Mouse (Mus musculus) T-helper 2 cell (primary cell): ENCODE measurements around the gene Heatr5a.

Experiments used
- in situ Hi-C: fragments of 300-600 bp; cut with MboI, MseI; formaldehyde crosslinking; loops from one replicate; pipeline ENCODE4 v1.15.1; 2025; ENCODE audit warnings: high pct_unique_total_duplicates

Gene Heatr5a

DNA sequence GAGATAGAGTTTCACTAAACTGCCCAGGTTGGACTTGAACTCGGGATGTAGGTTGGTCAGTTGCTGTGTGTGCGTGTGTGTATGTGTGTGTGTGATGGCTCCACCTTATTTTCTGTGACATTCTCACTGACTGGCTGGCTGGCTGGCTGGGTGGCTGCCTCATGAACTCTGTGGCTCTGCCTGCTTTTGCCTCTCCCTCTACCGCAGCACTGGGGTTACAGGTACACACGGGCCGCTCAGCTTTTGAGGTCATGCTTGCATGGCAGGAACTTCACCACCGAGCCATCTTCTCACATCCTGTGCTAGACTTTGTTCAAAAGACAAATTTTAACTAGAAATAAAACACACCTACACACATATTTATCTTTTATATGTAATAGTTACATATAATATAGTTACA is 84.8 kb downstream of the Heatr5a start:
- in situ Hi-C loops = no loop called here

DNA sequence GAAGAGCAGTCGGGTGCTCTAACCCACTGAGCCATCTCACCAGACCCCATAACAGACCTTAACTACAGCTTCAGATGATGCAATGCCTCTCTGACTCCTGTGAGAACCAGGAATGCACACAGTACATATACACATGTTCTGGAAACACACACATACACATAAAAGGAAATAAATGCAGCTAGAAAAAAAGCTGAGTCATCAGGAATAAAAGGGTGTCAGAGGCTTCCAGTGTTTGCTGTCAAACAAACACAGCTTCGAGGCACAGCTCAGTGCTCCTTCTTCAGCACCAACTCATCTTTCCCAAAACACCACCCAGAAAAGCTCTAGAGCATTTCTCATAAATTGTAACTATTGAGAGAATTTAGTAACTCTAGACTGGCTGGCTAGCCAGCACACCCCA is 86.3 kb downstream of the Heatr5a start:
- in situ Hi-C loops = no loop called here

DNA sequence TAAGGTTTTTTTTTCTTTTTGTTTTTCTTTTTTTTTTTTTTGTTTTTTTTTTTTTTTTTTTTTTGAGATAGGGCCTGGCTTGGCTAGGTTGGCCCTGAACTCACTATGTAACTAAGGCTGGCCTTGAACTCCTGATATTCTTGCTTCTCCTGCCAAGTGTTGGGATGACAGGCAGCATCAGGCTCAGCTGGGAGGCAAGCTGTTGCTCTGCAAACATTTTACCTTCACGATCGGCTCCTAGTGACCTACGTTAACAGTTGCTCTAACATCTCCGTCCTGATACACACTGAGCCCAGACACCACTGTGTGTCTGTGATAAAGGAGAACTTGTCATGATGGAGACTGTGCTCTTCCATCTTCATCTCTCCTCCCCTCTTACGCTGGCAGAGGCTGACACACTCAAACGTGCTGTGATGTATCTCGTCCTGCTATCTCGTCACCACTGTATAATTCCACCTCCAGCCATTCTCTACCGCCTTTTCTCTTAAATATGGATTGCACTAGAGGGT is 87.8 kb downstream of the Heatr5a start:
- in situ Hi-C loops = no loop called here

DNA sequence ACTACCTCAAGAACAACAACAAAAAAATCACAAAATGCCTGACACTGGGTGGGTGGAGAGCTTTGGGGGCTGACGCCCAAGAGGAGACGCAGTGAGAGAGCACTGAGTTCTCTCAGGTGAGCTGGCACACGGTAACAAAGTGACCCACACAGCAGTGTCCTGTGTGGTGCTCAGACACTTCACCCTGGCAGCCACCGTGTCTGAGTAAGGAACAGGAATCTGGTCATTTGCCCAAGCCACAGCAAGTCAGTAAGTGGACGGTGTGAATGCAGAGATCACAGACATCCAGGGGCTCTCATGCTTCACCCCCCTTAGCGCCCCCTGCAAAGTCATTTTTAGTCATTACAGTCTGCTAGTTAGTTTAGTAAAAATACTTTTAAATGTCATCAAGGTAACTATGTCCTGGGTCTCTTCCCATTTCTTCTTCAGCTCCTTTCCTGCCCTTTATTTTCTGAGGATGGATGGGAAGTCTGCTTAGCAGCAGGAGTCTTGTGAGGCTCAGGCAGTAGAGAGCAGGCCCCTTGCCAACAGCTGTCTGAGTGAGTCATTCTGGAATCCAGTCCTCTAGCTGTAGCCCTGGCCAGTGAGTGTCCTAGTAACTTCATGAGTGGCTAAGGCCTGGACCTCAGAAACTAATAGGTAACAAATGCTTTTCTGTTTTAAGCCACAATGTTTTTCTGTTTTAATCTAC is 88.4 kb downstream of the Heatr5a start:
- in situ Hi-C loops = no loop called here

DNA sequence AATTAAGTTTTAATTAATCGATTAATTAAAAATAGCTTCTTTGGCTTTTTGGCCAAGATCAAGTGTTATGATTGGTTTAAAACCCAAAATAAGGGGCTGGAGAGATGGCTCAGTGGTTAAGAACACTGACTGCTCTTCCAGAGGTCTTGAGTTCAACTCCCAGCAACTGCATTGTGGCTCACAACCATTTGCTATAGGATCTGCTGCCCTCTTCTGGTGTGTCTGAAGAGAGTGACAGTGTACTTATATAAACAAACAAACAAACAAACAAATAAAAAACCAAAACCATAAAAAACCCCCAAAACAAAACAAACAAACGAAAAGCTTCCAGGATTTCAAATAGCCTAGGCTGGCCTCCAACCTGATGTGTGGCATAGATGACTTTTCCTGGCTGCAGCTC is 89.3 kb downstream of the Heatr5a start:
- in situ Hi-C loops = no loop called here

DNA sequence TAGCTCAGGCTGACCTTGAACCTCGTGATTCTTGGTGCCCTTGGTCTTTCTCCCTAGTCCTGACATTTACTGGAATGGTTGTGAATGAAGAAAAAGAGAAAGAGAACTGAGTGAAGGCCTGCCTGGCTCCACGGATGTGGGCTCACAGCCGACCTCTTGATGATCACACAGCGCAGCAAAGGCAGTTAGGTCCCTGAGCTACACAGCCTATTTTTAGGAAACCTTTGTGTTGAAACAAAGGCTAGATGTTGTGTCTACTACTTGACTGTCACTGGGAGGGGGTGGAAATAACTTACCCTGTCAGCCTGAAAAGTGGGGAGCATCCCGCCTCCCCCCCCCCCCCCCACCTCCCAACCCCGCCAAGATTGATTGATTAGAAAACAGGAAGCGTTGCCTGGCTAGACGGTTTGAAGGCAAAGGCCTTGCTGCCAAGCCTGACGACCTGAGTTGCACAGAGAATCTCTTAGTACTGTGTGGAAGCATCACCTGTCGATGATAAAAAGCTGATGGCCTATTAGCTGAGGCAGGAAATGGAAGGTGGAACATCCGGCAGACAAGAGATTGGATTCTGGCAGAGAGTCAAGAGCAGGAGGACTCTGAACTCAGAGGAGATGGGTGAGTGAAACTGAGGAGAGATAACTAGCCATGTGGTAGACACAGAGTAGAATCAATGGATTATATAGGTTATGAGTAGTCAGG is 99.5 kb downstream of the Heatr5a start:
- in situ Hi-C loops = no loop called here

DNA sequence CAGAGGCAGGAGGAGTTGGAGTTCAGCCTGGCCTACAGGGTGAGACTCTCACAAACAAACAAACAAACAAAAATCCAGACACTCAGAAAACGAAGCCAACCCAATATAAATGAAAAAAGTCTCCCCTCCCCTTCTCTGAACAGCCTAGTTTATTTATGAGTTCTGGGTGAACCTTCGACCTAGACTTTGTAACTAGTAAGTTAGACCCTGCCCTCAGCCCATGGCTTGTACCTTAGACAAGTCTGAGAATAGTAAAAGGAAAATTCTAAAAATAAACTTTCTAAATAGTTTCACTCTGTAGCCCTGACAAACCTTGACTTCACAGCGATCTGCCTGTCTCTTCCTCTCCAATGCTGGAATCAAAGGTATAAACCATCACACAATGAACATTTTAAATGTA is 101.6 kb downstream of the Heatr5a start:
- in situ Hi-C loops = no loop called here

DNA sequence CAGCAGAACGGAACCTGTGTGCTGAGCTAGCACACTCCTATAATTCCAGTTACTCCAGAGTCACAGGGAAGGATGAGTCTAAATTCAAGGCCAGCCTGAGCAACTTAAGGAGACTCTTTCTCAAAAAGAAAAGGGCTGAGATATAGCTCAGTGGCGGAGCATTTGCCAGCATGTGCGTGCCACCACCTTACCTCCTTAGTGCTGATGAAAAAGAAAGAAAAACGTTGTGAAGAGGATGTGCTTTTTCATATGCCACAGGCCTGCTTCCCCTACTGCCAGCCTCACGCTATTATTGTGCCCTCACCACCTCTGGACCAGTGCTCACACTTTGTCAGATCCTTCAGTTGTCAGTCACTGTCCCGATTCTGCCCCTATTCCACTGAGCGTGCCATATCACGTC is 104.0 kb downstream of the Heatr5a start:
- in situ Hi-C loops = no loop called here

DNA sequence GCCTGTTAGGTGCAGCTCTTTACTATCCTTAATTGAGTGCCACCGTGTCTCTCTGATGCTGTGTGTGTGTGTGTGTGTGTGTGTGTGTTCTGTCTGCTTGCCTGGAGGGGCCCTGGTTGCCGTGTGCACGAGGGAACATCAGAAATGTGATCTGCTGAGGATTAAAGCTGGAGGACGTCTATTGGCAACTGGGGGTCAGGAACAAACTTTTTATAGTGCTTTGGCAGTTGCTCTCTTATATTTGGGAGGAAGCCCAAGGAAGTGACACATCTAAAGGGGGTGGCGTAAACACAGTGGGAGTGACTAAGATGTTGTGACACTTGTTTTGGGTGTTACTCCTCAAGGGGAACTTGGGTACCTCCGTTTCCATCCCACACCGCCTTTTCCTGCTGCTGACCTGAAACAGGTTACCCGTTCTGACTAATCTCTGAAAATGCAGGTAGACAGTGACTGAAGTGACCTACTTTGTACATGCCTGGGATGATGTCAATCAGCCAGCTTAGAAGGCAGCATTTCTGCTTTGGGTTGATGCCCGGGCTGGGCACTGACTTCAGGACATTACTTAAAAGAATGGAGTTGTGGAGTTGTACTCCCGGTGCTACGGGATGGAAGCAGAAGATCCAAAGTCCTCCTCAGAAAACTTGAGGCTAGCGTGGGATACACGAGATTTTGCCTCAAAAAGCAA is 104.8 kb downstream of the Heatr5a start:
- in situ Hi-C loops = no loop called here

DNA sequence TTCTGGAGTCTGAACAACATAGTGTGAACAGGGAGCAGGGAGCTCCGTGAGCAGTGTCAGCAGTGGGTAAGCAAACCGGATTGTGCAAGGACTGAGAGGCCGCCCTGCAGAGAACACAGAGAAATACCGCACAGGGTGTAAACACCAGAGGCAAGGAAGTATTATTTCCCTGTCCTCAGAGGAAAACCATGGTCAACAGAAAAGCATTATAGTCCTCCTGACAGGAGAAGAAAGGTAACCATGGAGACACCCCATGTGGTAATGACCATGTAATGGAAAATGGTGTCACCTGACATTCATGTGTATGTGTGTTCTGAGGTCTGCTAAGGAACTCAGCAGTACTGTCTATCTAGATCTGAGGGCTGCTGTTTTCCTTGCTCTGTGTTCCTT is 105.3 kb downstream of the Heatr5a start:
- in situ Hi-C loops = no loop called here

DNA sequence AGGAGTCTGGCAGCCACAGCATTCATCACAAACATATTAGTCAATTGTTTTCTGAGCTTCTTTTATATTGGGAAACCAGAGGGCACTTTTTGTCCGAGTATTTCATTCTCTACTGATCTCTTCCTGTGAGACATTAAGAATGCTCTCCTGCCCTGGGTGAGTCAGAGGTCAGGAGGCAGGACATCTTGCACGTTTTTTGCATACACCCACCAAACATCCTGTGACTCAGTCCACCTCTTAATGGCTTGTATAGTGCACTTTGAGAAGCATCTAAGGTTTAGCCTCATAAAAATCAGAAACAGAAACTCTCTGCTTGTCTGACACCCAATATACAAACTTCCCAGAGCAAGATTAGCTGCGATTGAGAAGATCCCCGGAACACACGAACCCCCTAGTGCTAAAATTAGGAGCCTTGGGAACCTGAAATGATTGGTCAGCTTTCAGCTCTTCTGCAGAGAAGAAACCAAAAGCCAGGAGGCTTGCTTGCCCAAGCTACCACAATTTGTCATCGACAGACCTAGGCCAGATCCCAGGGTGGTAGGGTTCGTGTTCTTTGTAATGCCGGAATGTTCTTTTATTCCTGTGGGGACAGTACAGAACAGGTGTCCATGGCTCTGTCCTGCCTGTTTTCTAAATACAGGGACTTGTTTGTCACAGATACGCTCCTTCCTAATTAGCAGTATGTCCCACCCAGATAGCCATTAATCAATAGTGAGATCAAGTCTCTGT is 105.9 kb downstream of the Heatr5a start:
- in situ Hi-C loops = no loop called here

DNA sequence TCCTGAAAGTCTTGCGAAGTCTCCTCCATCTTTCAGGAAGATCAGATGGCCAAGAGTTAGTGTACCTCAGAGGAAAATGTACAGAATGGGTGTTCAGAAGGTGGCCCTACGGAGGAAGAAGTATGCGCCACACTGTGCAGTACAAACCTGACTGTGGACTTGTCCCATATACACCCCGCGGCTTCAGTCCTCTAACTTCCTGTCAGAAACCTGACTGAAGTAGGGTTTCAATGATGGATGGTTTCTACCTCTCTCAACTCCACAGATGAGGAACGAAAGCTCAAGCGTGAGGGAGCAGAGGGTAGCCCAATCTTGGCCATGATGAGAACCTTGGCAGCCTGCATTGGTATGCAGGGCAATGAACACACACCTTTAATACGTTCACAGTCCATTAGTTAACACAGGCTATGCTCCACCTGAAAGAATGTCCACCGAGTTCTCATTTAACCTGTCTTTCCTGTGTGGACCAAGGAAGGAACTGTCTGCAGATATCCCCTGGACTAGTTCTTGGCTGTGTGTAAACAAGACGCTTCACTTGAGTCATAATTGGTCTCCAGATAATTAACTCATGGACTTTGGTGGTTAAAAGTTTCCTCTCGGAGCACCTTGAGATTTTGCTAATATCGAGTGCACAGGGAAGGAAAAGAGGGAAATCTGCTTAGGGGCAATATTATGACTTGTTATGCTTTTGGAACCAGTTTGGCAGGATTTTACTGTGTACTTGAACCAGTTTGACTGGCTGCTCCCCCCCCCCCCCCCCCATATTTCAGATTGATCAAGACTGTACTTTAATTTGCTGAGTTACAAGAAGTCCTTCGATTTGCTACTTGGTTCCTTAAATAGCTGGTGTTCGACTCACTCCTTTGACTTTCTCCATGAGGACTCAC is 107.8 kb downstream of the Heatr5a start:
- in situ Hi-C loops = no loop called here

DNA sequence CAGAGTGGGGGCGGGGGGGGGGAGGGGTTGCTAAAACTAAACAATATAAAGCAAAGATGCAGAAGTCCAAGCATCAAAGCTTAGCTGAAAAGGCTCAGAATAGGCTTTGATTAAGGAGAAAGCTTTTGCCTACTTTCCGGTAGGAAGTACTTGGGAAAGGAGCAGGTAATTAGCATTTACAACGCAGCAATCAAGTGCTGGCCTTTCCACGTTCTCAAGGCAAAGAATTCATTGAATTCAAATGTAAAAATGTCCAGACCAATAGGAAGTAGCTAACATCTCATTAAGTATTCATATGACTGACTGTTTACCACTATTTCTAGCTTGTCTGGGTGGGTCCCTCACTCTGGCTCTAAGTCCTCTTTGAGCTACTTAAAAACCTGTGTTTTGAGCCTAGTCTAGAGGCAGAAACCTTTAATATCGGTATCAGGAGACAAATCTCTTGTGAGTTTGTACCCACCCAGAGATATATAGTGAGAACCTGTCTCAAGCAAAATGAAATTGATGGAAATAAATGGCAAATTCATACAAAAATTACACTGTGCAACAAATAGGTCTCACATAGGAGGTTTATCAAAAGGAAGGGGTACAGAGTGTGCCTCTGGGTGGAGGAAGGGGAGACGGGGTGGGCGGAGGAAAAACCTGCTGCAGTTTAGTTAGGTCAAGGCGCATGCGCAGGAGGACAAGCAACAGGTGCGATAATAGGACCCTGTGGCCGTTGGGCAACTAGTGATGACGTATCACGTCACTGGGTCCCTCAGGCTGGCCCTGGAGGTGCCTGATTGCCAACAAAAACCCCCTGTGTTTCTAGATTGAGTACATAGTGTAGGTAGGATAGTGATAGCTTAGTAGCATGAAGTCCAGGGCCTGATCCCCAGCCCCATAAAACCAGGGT is 112.7 kb downstream of the Heatr5a start:
- in situ Hi-C loops = no loop called here

DNA sequence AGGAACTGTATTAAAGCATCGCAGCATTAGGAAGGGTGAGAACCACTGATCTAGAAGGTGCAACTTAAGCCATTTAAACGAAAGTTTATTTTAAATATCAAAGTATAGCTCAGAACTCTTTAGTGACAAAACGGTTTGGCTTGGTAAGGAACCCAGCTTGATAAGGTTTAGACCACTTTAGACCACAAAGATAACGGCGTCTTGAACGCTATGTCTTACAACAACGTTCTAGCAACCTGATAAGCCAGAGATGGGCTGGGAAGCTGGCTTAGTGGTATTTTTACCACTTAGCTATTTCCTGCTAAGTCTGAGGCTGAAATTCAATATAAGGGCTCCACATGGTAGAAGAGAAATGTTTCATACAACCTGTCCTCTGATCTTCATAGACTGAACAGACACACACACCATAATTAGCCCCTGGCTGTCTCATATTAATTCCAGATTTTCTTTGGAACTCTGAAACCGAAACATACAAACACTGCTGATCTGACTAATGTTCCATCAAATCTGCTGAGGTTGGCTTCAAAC is 114.3 kb downstream of the Heatr5a start:
- in situ Hi-C loops = no loop called here

DNA sequence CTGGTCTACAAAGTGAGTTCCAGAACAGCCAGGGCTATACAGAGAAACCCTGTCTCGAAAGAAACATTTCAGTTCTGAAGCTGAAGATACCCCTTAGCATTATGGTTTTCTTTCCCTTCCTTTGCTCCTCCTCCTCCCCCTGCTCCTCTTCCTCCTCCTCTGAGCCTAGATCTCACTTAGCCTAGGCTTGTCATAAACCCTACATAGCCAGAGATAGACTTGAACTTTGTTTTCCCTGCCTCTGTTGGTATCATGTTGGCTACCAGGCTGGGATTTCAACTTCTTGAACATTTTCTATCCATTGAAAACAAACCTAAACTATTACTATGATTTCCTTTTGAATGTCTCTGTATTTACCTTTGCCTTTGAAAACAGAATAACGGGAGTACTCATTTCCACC is 115.2 kb downstream of the Heatr5a start:
- in situ Hi-C loops = no loop called here

DNA sequence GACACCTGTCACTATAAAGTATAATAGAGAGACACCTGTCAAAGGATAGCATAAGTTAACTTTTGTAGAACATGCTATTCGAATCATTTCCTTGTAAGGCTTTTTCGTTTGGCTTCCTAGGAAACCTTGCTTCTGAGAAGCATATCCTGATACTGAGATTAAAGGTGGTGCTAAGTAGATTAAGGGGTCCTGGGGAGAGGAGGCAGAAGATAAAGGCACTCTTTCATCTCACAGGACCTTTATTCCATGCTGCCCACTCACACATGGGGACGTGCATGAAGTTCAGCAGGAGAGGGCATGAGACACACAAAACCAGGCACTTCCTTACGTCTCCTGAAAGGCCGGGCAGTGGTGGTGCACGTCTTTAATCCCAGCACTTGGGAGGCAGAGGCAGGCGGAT is 115.7 kb downstream of the Heatr5a start:
- in situ Hi-C loops = no loop called here

DNA sequence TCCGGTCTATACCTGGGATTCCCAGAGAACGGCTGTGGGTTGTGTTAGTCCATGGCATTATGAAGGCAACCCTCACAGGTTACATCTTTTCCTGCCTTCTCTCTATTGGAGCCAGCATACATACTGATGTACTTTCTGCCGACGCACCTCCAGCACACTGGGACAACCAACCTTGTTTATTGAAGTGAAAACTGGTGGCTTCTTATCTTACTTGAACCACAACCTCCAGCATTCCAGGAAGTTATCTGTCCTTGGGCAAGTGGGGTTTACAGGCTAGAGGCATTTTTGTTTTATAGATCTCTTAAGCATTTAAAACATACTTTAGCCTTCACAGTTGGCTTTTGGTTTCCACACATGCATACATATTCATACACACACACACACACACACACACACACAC is 119.5 kb downstream of the Heatr5a start:
- in situ Hi-C loops = no loop called here

DNA sequence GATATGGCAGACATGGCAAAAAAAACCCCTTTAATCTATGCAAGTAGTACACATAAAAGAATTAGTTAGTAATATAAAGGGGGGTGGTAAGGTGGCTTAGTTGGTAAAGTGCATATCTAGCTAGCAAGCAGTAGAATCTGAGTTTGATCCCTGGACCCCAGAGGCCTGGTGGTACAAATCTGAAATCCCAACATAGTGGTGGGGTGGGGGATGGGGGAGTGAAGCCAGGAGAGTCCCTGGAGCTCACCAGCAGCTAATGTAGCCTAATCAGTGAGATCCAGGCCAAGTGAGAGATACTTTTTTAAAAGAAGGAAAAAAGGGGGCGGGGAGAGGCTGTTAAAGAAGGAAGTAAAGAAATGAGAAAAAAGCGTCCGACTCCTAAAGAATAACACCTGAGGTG is 120.0 kb downstream of the Heatr5a start:
- in situ Hi-C loops = no loop called here

DNA sequence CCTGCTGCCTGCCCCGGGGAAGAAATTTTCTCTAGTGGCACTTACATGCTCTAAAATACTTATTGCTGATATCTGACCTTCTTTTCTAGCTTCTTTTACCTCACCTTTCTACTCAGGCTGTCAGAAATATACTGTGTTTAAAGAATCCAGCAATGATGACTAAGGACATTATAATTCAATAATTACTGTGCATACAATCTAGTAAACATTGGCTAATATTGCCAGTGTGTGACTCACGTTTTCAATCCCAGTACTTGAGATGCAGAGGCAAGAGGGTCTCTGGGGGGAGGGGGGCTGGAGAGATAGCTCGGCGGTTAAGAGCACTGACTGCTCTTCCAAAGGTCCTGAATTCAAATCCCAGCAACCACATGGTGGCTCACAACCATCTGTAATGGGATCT is 120.8 kb downstream of the Heatr5a start:
- in situ Hi-C loops = no loop called here

DNA sequence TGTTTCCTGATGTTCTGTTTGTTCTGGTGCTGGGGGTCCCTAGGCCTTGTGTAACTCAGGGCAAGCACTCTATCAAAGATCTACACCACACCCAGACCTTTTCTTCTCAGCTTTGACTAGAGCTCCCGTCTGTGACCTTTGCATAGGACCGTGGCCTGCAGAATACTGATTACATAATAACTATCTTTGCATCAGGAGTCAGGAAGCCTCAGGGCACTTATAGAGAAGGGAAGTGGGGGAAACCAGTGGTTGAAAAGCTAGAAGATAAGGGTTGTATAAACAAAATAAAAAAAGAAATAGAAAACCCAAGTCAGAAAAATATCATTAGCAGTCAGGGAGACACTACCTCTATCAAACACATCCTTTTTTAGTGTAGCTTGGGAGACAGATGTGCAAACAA is 121.2 kb downstream of the Heatr5a start:
- in situ Hi-C loops = no loop called here
